Mouse (Mus musculus): ENCODE measurements around the gene Prkg1.
"Not testable (repeated sequence)": the region's sequence is repeated elsewhere in the genome, so short reads cannot be mapped to it uniquely, and the experiment has no call there.

Gene Prkg1

GRCm38 (mm10) chr19:31283617-31284016, 481.2 kb downstream of the Prkg1 start:
- no peak for DNase-seq

- no peak for DNase-seq
Observed at GRCm38 (mm10) chr19:31279797-31280486, 484.9 kb downstream of the Prkg1 start.

- no peak for DNase-seq
Observed at GRCm38 (mm10) chr19:31262438-31262837, 502.4 kb downstream of the Prkg1 start.

- DNase-seq = no peak
Observed at GRCm38 (mm10) chr19:31260494-31260893, 504.3 kb downstream of the Prkg1 start.

GRCm38 (mm10) chr19:31255780-31256179, 509.1 kb downstream of the Prkg1 start:
- DNase-seq = no peak

- no peak for DNase-seq
Observed at GRCm38 (mm10) chr19:31232410-31232809, 532.4 kb downstream of the Prkg1 start.

GRCm38 (mm10) chr19:31228385-31228784, 536.4 kb downstream of the Prkg1 start:
- DNase-seq = no peak

GRCm38 (mm10) chr19:31223457-31223856, 541.4 kb downstream of the Prkg1 start:
- no peak for DNase-seq

- DNase-seq = not testable (repeated sequence)
Observed at GRCm38 (mm10) chr19:31219261-31219660, 545.6 kb downstream of the Prkg1 start.

- DNase-seq = no peak
Observed at GRCm38 (mm10) chr19:31210850-31211249, 554.0 kb downstream of the Prkg1 start.

- DNase-seq = no peak
Observed at GRCm38 (mm10) chr19:31210449-31210848, 554.4 kb downstream of the Prkg1 start.

GRCm38 (mm10) chr19:31199583-31199982, 565.2 kb downstream of the Prkg1 start:
- DNase-seq = no peak

- DNase-seq = no peak
Observed at GRCm38 (mm10) chr19:31198461-31198860, 566.4 kb downstream of the Prkg1 start.

GRCm38 (mm10) chr19:31197076-31197475, 567.8 kb downstream of the Prkg1 start:
- DNase-seq = no peak

GRCm38 (mm10) chr19:31188559-31189218, 576.1 kb downstream of the Prkg1 start:
- DNase-seq = no peak

- DNase-seq = no peak
Observed at GRCm38 (mm10) chr19:31180757-31181156, 584.1 kb downstream of the Prkg1 start.

- DNase-seq = no peak
Observed at GRCm38 (mm10) chr19:31177279-31177922, 587.4 kb downstream of the Prkg1 start.

GRCm38 (mm10) chr19:31170985-31171384, 593.8 kb downstream of the Prkg1 start:
- no peak for DNase-seq

GRCm38 (mm10) chr19:31158944-31159460, 605.8 kb downstream of the Prkg1 start:
- no peak for DNase-seq

- DNase-seq = no peak
Observed at GRCm38 (mm10) chr19:31153399-31153798, 611.4 kb downstream of the Prkg1 start.

- DNase-seq = no peak
Observed at GRCm38 (mm10) chr19:31149902-31150301, 614.9 kb downstream of the Prkg1 start.

- DNase-seq = no peak
Observed at GRCm38 (mm10) chr19:31147457-31147856, 617.4 kb downstream of the Prkg1 start.

GRCm38 (mm10) chr19:31146156-31146555, 618.7 kb downstream of the Prkg1 start:
- DNase-seq = no peak

- no peak for DNase-seq
Observed at GRCm38 (mm10) chr19:31141905-31142304, 622.9 kb downstream of the Prkg1 start.
